Mouse (Mus musculus): Measurements from ENCODE around the gene Rdh9.

DNA sequence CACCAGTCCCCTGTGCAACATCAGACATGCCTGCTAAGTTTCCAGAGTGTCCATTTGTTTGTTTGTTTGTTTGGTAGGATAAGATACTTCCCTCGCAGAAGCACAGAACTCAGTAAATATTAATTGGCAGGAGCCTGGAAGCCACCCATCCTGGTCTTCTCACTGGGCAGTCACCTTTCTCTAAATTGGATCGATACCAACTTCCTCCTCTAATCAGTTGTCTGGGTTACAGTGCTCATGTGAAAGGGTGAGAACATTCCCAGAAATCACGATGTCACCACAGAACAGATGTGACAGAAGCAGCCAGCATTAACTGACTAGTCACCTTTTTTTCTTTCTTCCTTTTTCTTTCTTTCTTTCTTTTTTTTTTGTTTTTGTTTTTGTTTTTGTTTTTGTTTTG is 20.9 kb upstream of the Rdh9 start:
- TF ChIP-seq CTCF (IDR thresholded peaks at IDR 0.05; ENCODE audit: low read depth), result no peak
- no peak for TF ChIP-seq EP300 (IDR thresholded peaks at IDR 0.05; ENCODE audit: low read depth)
